Mouse (Mus musculus) embryonic facial prominence, embryonic 11.5 days (tissue): Measurements from ENCODE around the gene Wnt2b. TPM values are rescaled to one million over a fixed set of nuclear protein-coding genes. Genes with fewer than 3 reads are reported as not detected.

Source experiments
- ATAC-seq: fragments of 200-750 bp; cut with Nextera tagmentation; replicated peaks from 2 replicates; pipeline ENCODE4 v1.8.0; 2017; ENCODE audit warnings: low read depth; ENCODE audit not compliant: insufficient number of reproducible peaks, low FRiP score, low TSS enrichment
- DNase-seq: peaks from one replicate; pipeline ENCODE4 v3.0.0-alpha.2; 2015; ENCODE audit warnings: low spot score
- H3K27ac ChIP-seq: fragments of 300-500 bp; sonication (generic); replicated peaks from 2 replicates; pipeline ENCODE4 v1.5.1; 2014; ENCODE audit warnings: mild to moderate bottlenecking, low read depth, low read length, control low read depth
- H3K27me3 ChIP-seq: fragments of 300-500 bp; sonication (generic); 2 replicates; pipeline ENCODE4 v1.6.1; 2014; ENCODE audit warnings: mild to moderate bottlenecking, low read length, moderate library complexity, mixed read lengths; ENCODE audit not compliant: control insufficient read depth, insufficient read depth
- H3K36me3 ChIP-seq: fragments of 300-500 bp; sonication (generic); replicated peaks from 2 replicates; pipeline ENCODE4 v1.6.1; 2014; ENCODE audit warnings: low read depth, mild to moderate bottlenecking, low read length, moderate library complexity, mixed read lengths; ENCODE audit not compliant: control insufficient read depth, insufficient read depth
- H3K4me1 ChIP-seq: fragments of 300-500 bp; sonication (generic); 2 replicates; pipeline ENCODE4 v1.6.1; 2014; ENCODE audit warnings: low read length, mixed read lengths; ENCODE audit not compliant: control insufficient read depth, insufficient read depth
- H3K4me2 ChIP-seq: fragments of 300-500 bp; sonication (generic); 2 replicates; pipeline ENCODE4 v1.6.1; 2014; ENCODE audit warnings: low read depth, mild to moderate bottlenecking, control low read depth, low read length, moderate library complexity
- H3K4me3 ChIP-seq: fragments of 300-500 bp; sonication (generic); 2 replicates; pipeline ENCODE4 v1.5.1; 2014; ENCODE audit warnings: low read depth, low read length, control low read depth
- H3K9ac ChIP-seq: fragments of 300-500 bp; sonication (generic); replicated peaks from 2 replicates; pipeline ENCODE4 v1.6.1; 2014; ENCODE audit warnings: mild to moderate bottlenecking, control low read depth, low read length
- H3K9me3 ChIP-seq: fragments of 300-500 bp; sonication (generic); replicated peaks from 2 replicates; pipeline ENCODE4 v1.6.1; 2016; ENCODE audit warnings: mild to moderate bottlenecking, low read length, inconsistent platforms, mixed read lengths; ENCODE audit not compliant: control insufficient read depth
- WGBS: fragments of 180-500 bp; shearing (Covaris S2); extraction: QIAGEN DNeasy Blood & Tissue Kit; methylation state at CpG from one replicate; pipeline ENCODE4 v1.1.7; 2014; 5-methylcytosine and 5-hydroxymethylcytosine counted together
- polyA plus RNA-seq: library from polyadenylated mRNA; unstranded; fragments of >200 nt; fragmentation: Nextera tagmentation; extraction: Ambion mirVana; gene quantifications from 2 replicates; pipeline ENCODE4 v1.2.1, GENCODE M21; 2014

The Wnt2b gene
- polyA plus RNA-seq, 1 experiment from 2014 or later: 0.87 TPM

- no peak for DNase-seq
- Histone ChIP-seq H3K27me3 (no peaks in the 10 kb centered on the region), H3K9ac (no peak overlapping the region), H3K4me1 (no peaks in the 10 kb centered on the region), H3K9me3 (no peaks in the 10 kb centered on the region), H3K27ac (no peak overlapping the region), H3K4me3 (no peak overlapping the region), H3K4me2 (no peak overlapping the region), H3K36me3 (no peaks in the 10 kb centered on the region)
- no peak for ATAC-seq
- WGBS: 75% methylated on average over 5 of the region's 5 CpGs
These were observed 26.2 kb upstream of the Wnt2b start for GRCm38 (mm10) chr3:104987884-104988283.

GRCm38 (mm10) chr3:104979735-104980134, 18.0 kb upstream of the Wnt2b start:
- H3K4me2 ChIP-seq: no peak overlapping the region
- H3K4me1 ChIP-seq: no peaks in the 10 kb centered on the region
- H3K9me3 ChIP-seq: no peaks in the 10 kb centered on the region
- H3K4me3 ChIP-seq: no peak overlapping the region
- H3K27ac ChIP-seq: no peak overlapping the region
- WGBS: 44% methylated on average over 5 of the region's 5 CpGs
- no peaks in the 10 kb centered on the region for H3K36me3 ChIP-seq
- H3K9ac ChIP-seq: no peak overlapping the region
- ATAC-seq: no peak
- DNase-seq: no peak
- H3K27me3 ChIP-seq: no peaks in the 10 kb centered on the region

- Histone ChIP-seq H3K27me3 (peaks cover 7% of the 10 kb centered on the region), H3K4me2 (peak overlapping the region; percentile 78), H3K9ac (peak overlapping the region; percentile 71), H3K4me3 (peak overlapping the region; percentile 40), H3K27ac (peak overlapping the region; percentile 43; the same call in 1 of the 2 replicates), H3K36me3 (no peaks in the 10 kb centered on the region), H3K4me1 (peaks cover 9% of the 10 kb centered on the region), H3K9me3 (no peaks in the 10 kb centered on the region)
- peak; percentile 78 for ATAC-seq
- DNase-seq: peak; percentile 92
- WGBS: under 1% methylated on average over 49 of the region's 49 CpGs
These were observed 6.0 kb upstream of the Wnt2b start for GRCm38 (mm10) chr3:104967548-104968300.

DNA sequence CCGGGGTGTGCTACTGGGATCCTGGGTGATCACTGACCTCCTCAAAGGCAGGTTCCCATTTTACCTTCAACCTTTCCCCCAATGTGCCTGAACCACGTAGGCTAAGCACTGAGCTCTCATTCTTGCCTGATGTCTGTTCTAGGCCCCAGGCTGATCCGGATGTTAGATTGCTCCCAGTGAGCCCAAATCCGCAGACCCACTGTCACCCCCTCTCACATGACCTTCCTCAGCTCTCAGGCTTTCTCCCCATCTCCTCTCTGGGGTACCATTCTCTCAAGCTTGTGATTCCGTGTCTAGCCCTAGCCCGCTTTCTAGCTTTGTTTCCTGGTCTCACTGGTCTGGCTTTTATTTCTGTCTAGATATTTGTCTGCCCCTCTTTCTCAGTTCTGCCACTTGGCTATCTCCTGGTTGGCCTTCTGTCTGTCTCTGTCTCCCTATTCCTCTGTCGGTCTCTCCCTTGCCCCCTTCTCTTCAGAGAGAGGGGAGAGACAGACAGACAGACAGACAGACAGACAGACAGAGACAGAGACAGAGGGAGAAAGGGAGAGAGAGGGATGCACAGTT, 4.4 kb upstream of the Wnt2b start:
- Histone ChIP-seq H3K27me3 (peaks cover 23% of the 10 kb centered on the region), H3K4me1 (peaks cover 17% of the 10 kb centered on the region), H3K4me3 (no peak overlapping the region), H3K27ac (no peak overlapping the region), H3K4me2 (no peak overlapping the region), H3K9ac (no peak overlapping the region), H3K36me3 (no peaks in the 10 kb centered on the region), H3K9me3 (no peaks in the 10 kb centered on the region)
- DNase-seq: no peak
- WGBS: 79% methylated on average over 7 of the region's 7 CpGs
- no peak for ATAC-seq

DNA sequence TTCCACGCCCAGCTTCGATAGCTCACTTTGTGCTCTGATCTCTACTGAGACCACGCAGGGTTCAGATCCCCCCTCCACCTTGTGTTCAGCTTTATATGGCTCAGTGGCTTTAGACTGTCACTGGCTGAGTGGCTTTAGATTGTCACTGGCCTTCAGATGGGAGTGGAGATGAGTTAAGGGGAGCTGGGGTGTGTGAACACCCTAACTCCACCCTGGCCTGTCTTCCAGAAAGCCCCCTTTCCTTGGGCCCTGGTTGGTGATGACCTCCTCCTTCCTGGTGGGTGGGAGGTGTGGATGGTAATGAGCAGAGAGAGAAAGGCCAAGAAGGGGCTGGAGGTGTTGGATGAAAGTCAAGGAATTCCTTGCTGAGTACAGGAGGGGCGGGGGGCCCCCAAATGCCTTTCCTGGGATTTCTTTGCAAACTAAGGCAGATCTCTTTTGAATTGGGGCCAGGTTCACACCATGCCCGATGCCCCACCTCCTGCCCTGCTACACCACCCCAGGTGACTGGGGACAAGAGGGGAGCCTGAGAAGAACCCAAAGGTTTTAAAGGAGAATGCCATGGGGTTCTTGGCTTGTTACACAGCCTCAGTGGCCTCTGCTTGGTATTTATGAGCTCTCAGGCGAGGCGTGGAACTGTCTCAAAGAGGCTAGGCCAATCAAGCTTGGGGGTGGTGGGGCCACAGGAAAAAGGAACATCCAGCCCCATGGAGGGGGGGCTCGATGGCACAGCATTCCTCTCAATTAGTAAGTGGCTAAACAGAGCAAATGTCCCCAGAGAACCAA, 3.5 kb upstream of the Wnt2b start:
- peaks cover 17% of the 10 kb centered on the region for H3K4me1 ChIP-seq
- no peak overlapping the region for H3K4me3 ChIP-seq
- no peak overlapping the region for H3K4me2 ChIP-seq
- no peaks in the 10 kb centered on the region for H3K36me3 ChIP-seq
- H3K27me3 ChIP-seq: peaks cover 31% of the 10 kb centered on the region
- no peaks in the 10 kb centered on the region for H3K9me3 ChIP-seq
- no peak overlapping the region for H3K27ac ChIP-seq
- WGBS: 75% methylated on average over 8 of the region's 8 CpGs
- DNase-seq (no peak), ATAC-seq (no peak)
- H3K9ac ChIP-seq: no peak overlapping the region

- 20% methylated on average over 13 of the region's 13 CpGs for WGBS
- no peak overlapping the region for H3K9ac ChIP-seq
- H3K9me3 ChIP-seq: no peaks in the 10 kb centered on the region
- H3K4me1 ChIP-seq: peaks cover 19% of the 10 kb centered on the region
- peaks cover 42% of the 10 kb centered on the region for H3K27me3 ChIP-seq
- H3K36me3 ChIP-seq: no peaks in the 10 kb centered on the region
- ATAC-seq (no peak), DNase-seq (no peak)
- no peak overlapping the region for H3K4me3 ChIP-seq
- no peak overlapping the region for H3K4me2 ChIP-seq
- H3K27ac ChIP-seq: no peak overlapping the region
These were observed 1.9 kb upstream of the Wnt2b start for GRCm38 (mm10) chr3:104963331-104964276.

DNA sequence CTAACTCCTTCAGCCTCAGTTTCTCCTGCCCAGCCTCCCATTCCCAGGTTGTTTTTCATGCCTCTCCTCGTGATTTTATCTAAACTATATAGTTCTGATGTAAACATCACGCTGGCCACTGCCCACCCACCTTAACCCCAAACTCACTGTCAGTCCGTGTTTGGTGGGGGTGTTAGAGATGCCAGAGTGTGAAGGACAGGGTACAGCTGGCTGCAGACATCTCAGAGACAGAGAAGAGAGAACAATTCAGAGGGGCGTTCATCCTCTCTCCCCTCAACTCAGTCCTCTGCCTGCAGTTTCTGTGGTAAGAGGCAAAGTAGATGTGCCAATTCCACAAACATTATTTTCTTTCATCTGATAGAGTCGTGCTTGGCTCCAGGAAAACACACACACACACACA, 1.1 kb upstream of the Wnt2b start:
- Histone ChIP-seq H3K9ac (no peak overlapping the region), H3K4me1 (peaks cover 19% of the 10 kb centered on the region), H3K4me2 (peak overlapping the region; percentile 79; the same call in 1 of the 2 replicates), H3K27ac (no peak overlapping the region), H3K9me3 (no peaks in the 10 kb centered on the region), H3K27me3 (peaks cover 42% of the 10 kb centered on the region), H3K36me3 (no peaks in the 10 kb centered on the region), H3K4me3 (0 out of 2 replicates have a peak overlapping the region, but pooled peaks have one; percentile 48)
- ATAC-seq (no peak), DNase-seq (no peak)
- WGBS: 5% methylated on average over 5 of the region's 5 CpGs
